Mouse (Mus musculus): ENCODE results near the gene Perm1. TPM values are rescaled to one million over a fixed set of nuclear protein-coding genes. Genes with fewer than 3 reads are reported as not detected.
A peak's percentile ranks its signal among the peaks of the same experiment; 100 is the strongest.

Gene Perm1
- polyA plus RNA-seq, 1 experiment from 2014 or later, result 2.3 TPM

DNA sequence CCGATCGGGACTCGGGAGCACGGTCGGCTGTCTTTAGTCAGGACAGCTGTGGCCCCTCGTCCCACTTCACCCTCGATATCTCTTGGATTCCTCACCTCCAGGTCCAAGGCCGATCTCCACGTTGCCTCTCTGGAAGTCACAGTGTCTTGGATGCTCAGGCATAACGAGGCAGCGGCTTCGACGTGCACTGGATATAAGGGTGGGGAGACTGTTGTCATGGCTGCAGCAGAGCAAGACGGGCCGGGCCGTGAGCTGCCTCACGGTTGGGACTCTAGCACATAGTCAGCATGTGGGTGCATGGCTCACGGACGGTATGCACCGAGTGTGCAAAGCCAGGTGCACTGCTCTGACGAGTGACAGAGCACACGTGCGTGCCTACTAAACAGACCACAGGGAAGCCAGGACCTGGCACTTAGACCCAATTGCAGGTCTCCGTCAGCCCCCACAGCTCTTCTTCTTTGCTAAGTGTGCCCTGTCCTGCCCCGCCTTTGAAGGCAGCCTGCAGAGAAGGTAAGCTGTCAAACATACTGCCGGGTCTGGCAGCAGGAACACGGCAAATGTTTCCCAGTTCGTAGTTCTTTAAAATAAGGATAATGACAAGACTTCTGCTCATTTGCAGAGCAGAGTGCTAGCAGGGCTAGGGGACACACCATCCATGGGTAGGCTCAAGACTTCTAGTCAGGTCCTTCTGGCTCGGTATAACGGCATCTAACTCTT is 38.9 kb downstream of the Perm1 start:
- no peak overlapping the region for H3K9ac ChIP-seq (replicated peaks)
- peak overlapping the region; percentile 46 for H3K4me2 ChIP-seq
- peak overlapping the region; percentile 25 for H3K4me3 ChIP-seq (replicated peaks)
- H3K36me3 ChIP-seq, result peaks cover under 1% of the 10 kb centered on the region; the same call in 1 of the 2 replicates
- H3K27me3 ChIP-seq (replicated peaks), result peaks cover 28% of the 10 kb centered on the region
- WGBS, result 2% methylated on average over 29 of the region's 30 CpGs
- ATAC-seq (ENCODE audit: low FRiP score), result peak; percentile 54
- no peaks in the 10 kb centered on the region for H3K9me3 ChIP-seq (replicated peaks)
- H3K27ac ChIP-seq (replicated peaks), result no peak overlapping the region
- peaks cover 20% of the 10 kb centered on the region for H3K4me1 ChIP-seq

DNA sequence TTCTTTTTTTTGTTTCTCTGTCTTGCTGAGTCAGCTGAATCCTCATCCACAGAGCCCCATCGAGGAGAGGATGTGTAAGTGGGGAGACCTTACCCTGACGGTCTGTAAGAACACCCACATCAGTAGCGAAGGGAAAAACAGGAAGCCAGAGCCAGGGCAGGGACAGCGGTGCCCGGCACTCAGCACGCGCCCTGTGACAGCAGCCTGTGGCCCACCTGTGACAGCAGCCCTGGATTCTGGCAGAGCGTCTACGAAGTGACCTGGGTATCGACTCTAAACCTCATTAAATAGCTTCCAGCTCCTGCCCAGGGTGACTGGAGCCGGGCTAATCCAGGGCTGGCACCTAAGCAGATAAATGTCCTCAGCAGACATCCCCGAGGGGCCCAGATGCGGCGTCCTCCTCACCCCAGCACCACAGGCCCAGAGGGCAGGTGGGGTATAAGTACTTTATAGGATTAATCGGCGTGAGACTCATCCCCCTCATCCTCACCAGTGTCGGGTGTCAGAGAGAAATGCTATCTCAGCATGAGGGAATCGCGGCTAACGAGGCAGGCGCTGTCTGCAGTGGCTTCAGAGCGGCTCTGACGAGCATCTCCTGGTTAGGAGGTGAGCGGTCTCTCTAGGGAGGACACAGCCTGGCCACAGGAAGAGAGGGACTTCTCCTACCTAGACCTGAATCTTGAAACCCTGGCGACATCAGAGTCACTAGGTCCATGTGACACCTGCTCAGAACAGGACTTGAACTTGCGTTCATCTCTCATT is 39.6 kb downstream of the Perm1 start, which contains the start of gene Samd11:
Gene Samd11 (minus strand): TSS at position 580 of the 762 bp plus-strand sequence.
- Histone ChIP-seq H3K4me1 (peaks cover 20% of the 10 kb centered on the region), H3K4me3 (replicated peaks) (peak within 1 kb of the TSS; percentile 25), H3K9ac (replicated peaks) (no peak within 1 kb of the TSS), H3K36me3 (no peaks in the 10 kb centered on the region), H3K4me2 (peak within 1 kb of the TSS; percentile 46), H3K27me3 (replicated peaks) (peaks cover 28% of the 10 kb centered on the region), H3K9me3 (replicated peaks) (no peaks in the 10 kb centered on the region), H3K27ac (replicated peaks) (no peak within 1 kb of the TSS)
- WGBS, result 5% methylated on average over 26 of the region's 26 CpGs
- ATAC-seq (ENCODE audit: low FRiP score), result peak; percentile 54; the same call in 1 of the 2 replicates

Small RNAs within 50 kb of the gene (microRNA-seq; reads per million reads assigned to microRNA genes)
- 1.4 reads per million for gene Mir7658

Other genes with a start within 250 kb of the Perm1 start
- gene B3galt6, start 223.2 kb upstream of the Perm1 start, polyA plus RNA-seq (2015; fragmentation: Nextera tagmentation; extraction: Ambion mirVana), result 31.9 and 35.6 TPM in 2 replicates
- 118 and 137 TPM in 2 replicates for gene Sdf4, start 223.0 kb upstream of the Perm1 start, polyA plus RNA-seq (2015; fragmentation: Nextera tagmentation; extraction: Ambion mirVana)
- gene Tnfrsf4, start 202.0 kb upstream of the Perm1 start, polyA plus RNA-seq (2015; fragmentation: Nextera tagmentation; extraction: Ambion mirVana), result 0.19 and 0.89 TPM in 2 replicates
- gene Tnfrsf18, start 189.7 kb upstream of the Perm1 start, polyA plus RNA-seq (2015; fragmentation: Nextera tagmentation; extraction: Ambion mirVana), result 1.8 and 3.3 TPM in 2 replicates
- gene Ttll10, start 156.5 kb upstream of the Perm1 start, polyA plus RNA-seq (2015; fragmentation: Nextera tagmentation; extraction: Ambion mirVana), result 0.64 TPM in 1 of 2 replicates, not detected in the other
- 23.5 and 27.3 TPM in 2 replicates for gene 9430015G10Rik, start 105.9 kb upstream of the Perm1 start, polyA plus RNA-seq (2015; fragmentation: Nextera tagmentation; extraction: Ambion mirVana)
- 0.37 and 0.43 TPM in 2 replicates for gene Rnf223, start 85.4 kb upstream of the Perm1 start, polyA plus RNA-seq (2015; fragmentation: Nextera tagmentation; extraction: Ambion mirVana)
- 87.2 and 100 TPM in 2 replicates for gene Agrn, start 18.4 kb upstream of the Perm1 start, polyA plus RNA-seq (2015; fragmentation: Nextera tagmentation; extraction: Ambion mirVana)
- 3.2 and 9.7 TPM in 2 replicates for gene Isg15, start 15.1 kb upstream of the Perm1 start, polyA plus RNA-seq (2015; fragmentation: Nextera tagmentation; extraction: Ambion mirVana)
- gene AW011738, start 12.6 kb upstream of the Perm1 start, polyA plus RNA-seq (2015; fragmentation: Nextera tagmentation; extraction: Ambion mirVana), result 4.2 and 6.2 TPM in 2 replicates
- gene Plekhn1, start 19.0 kb downstream of the Perm1 start, polyA plus RNA-seq (2015; fragmentation: Nextera tagmentation; extraction: Ambion mirVana), result 27.2 and 28.7 TPM in 2 replicates
- 50.4 and 61.6 TPM in 2 replicates for gene Noc2l, start 20.1 kb downstream of the Perm1 start, polyA plus RNA-seq (2015; fragmentation: Nextera tagmentation; extraction: Ambion mirVana)
- 1.7 TPM in 2 replicates for gene Samd11, start 39.8 kb downstream of the Perm1 start, polyA plus RNA-seq (2015; fragmentation: Nextera tagmentation; extraction: Ambion mirVana)
- not detected in 2 replicates for gene Vmn2r-ps159, start 115.2 kb downstream of the Perm1 start, polyA plus RNA-seq (2015; fragmentation: Nextera tagmentation; extraction: Ambion mirVana)

All from neural tube, embryonic 15.5 days (tissue).